Mouse (Mus musculus) midbrain, embryonic 12.5 days (tissue): ENCODE measurements around the gene Trmt6. TPM values are rescaled to one million over a fixed set of nuclear protein-coding genes. Genes with fewer than 3 reads are reported as not detected.

ENCODE experiments used
- ATAC-seq: fragments of 200-750 bp; cut with Nextera tagmentation; 2 replicates; pipeline ENCODE4 v1.8.0; 2017; ENCODE audit warnings: low read depth, moderate TSS enrichment, moderate library complexity; ENCODE audit not compliant: low FRiP score
- H3K27ac ChIP-seq: fragments of 300-500 bp; sonication (generic); replicated peaks from 2 replicates; pipeline ENCODE4 v1.5.1; 2016; ENCODE audit warnings: mild to moderate bottlenecking
- H3K27me3 ChIP-seq: fragments of 300-500 bp; sonication (generic); 2 replicates; pipeline ENCODE4 v1.6.1; 2016; ENCODE audit warnings: mild to moderate bottlenecking
- H3K36me3 ChIP-seq: fragments of 300-500 bp; sonication (generic); 2 replicates; pipeline ENCODE4 v1.6.1; 2016
- H3K4me1 ChIP-seq: fragments of 300-500 bp; sonication (generic); 2 replicates; pipeline ENCODE4 v1.6.1; 2016
- H3K4me2 ChIP-seq: fragments of 300-500 bp; sonication (generic); replicated peaks from 2 replicates; pipeline ENCODE4 v1.6.1; 2016; ENCODE audit warnings: mild to moderate bottlenecking, moderate library complexity
- H3K4me3 ChIP-seq: fragments of 300-500 bp; sonication (generic); 2 replicates; pipeline ENCODE4 v1.5.1; 2016; ENCODE audit warnings: mild to moderate bottlenecking
- H3K9ac ChIP-seq: fragments of 300-500 bp; sonication (generic); replicated peaks from 2 replicates; pipeline ENCODE4 v1.6.1; 2016; ENCODE audit warnings: mild to moderate bottlenecking, moderate library complexity
- H3K9me3 ChIP-seq: fragments of 300-500 bp; sonication (generic); 2 replicates; pipeline ENCODE4 v1.6.1; 2016; ENCODE audit warnings: mild to moderate bottlenecking
- WGBS: fragments of 180-500 bp; shearing (Covaris S2); methylation state at CpG from one replicate; pipeline ENCODE4 v1.1.7; 2016; 5-methylcytosine and 5-hydroxymethylcytosine counted together
- polyA plus RNA-seq: library from polyadenylated mRNA; unstranded; fragments of >200 nt; fragmentation: Nextera tagmentation; extraction: Ambion mirVana; gene quantifications from 2 replicates; pipeline ENCODE4 v1.2.1, GENCODE M21; 2016

Trmt6 gene
- polyA plus RNA-seq, 1 experiment from 2014 or later, result 33.8 TPM

DNA sequence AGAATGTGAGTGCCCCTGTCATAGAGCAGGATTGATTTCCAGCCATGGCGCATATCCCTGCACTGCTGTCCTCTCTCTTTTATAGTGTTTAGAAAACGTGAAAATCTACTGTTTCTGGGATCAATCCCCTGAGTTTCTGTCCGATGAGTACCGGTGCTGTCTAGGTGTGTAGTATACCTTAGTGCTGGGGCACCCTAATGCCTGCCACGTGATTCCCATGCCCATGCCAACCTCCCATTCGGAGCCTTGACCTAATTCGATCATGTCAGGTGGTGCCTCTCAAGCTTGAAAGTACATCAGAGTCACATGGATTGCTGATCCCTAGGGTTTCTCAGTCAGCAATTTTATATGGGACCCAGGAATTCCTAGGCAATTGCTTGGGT, 21.7 kb downstream of the Trmt6 start:
- no peak overlapping the region for H3K4me2 ChIP-seq
- no peaks in the 10 kb centered on the region for H3K4me1 ChIP-seq
- H3K27me3 ChIP-seq, result 0 out of 2 replicates have a peak, but pooled peaks cover 5% of the 10 kb centered on the region
- no peak overlapping the region for H3K9ac ChIP-seq
- H3K27ac ChIP-seq, result no peak overlapping the region
- no peaks in the 10 kb centered on the region for H3K9me3 ChIP-seq
- 85% methylated on average over 7 of the region's 7 CpGs for WGBS
- peaks cover 13% of the 10 kb centered on the region; the same call in 1 of the 2 replicates for H3K36me3 ChIP-seq
- no peak overlapping the region for H3K4me3 ChIP-seq
- ATAC-seq, result no peak

DNA sequence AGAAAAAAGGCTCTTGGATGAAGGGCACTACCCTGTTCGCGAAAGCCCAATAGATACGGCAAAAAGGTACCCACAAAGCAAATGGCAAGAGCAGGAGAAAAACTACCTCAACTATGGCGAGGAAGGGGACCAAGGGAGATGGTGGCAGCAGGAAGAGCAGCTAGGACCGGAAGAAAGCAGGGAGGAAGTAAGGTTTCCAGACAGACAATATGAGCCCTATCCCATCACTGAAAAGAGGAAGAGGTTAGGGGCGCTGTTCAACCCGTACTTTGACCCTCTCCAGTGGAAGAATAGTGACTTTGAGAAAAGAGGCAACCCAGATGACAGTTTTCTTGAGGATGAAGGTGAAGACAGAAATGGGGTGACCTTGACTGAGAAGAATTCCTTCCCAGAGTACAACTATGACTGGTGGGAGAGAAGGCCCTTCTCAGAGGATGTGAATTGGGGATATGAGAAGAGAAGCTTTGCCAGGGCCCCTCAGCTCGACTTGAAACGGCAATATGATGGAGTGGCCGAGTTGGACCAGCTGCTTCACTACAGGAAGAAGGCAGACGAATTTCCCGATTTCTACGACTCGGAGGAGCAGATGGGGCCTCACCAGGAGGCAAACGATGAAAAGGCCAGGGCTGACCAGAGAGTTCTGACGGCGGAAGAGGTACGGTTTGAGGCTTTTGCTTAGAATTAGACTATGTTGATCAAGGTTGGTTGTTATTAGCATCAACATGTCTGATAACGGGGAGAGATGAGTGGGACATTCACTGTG, 22.2 kb downstream of the Trmt6 start:
- H3K27ac ChIP-seq, result no peak overlapping the region
- H3K4me1 ChIP-seq, result no peaks in the 10 kb centered on the region
- H3K4me2 ChIP-seq, result no peak overlapping the region
- ATAC-seq, result no peak
- 0 out of 2 replicates have a peak, but pooled peaks cover 5% of the 10 kb centered on the region for H3K27me3 ChIP-seq
- WGBS, result 89% methylated on average over 19 of the region's 19 CpGs
- H3K9ac ChIP-seq, result no peak overlapping the region
- peaks cover 13% of the 10 kb centered on the region; the same call in 1 of the 2 replicates for H3K36me3 ChIP-seq
- H3K4me3 ChIP-seq, result no peak overlapping the region
- H3K9me3 ChIP-seq, result no peaks in the 10 kb centered on the region

DNA sequence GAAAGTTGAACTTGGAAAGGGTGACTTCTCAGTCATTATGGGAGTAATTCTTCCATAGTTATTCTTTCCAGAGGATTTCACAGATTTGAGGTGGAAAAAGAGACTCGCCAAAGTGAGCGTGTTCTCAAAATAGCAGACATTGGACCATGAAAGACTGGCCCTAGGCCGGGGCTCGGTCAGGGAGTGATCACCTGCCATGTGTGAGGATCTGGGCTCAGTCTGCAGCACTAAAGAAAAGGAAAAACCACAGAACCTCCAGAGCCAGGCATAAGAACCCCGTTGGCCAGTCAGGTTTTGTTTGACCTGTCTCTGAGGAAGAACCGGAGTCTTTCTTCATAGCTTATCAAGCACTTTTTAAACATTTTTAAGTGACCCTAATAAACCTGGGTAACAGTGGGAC, 31.8 kb downstream of the Trmt6 start:
- Histone ChIP-seq H3K9me3 (no peaks in the 10 kb centered on the region), H3K4me1 (no peaks in the 10 kb centered on the region), H3K27ac (no peak overlapping the region), H3K4me2 (no peak overlapping the region), H3K36me3 (no peaks in the 10 kb centered on the region), H3K4me3 (no peak overlapping the region), H3K9ac (no peak overlapping the region), H3K27me3 (no peaks in the 10 kb centered on the region)
- no peak for ATAC-seq
- WGBS, result 87% methylated on average over 6 of the region's 6 CpGs

DNA sequence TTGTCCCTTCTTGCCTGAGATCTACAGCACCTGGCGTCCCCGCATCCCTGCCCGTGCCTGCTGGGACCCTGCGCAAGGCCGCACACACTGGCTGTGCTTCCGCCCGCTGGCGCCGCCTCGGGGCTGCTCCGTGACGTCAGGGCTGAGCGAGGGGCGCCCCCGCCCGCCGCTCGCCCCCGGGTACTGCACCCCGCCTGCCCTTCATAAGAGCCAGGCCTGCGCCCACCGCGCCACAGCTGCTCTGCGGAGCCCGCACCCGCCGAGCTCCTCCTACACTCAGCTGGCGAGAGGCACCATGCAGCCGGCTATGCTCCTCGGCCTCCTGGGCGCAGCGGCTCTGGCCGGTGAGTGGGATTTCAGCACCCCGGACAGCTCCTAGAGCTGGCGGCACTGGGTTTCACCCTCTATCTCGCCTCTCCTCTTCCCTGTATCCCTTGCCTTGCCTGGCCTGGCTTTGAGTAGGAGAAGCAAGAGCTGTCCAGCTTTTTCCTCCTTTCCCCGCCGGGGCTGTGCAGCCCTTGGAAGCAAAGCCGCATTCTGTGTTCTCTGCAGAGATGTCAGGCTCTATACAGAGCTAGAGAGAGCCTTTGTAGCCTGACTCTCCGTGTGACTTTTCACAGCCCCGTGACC, 34.3 kb downstream of the Trmt6 start:
- no peaks in the 10 kb centered on the region for H3K4me1 ChIP-seq
- ATAC-seq, result peak; percentile 99
- H3K9me3 ChIP-seq, result no peaks in the 10 kb centered on the region
- H3K4me2 ChIP-seq, result peak overlapping the region; percentile 70
- peak overlapping the region; percentile 96 for H3K27ac ChIP-seq
- under 1% methylated on average over 39 of the region's 41 CpGs for WGBS
- H3K9ac ChIP-seq, result peak overlapping the region; percentile 73
- H3K27me3 ChIP-seq, result no peaks in the 10 kb centered on the region
- no peaks in the 10 kb centered on the region for H3K36me3 ChIP-seq
- peak overlapping the region; percentile 49 for H3K4me3 ChIP-seq

DNA sequence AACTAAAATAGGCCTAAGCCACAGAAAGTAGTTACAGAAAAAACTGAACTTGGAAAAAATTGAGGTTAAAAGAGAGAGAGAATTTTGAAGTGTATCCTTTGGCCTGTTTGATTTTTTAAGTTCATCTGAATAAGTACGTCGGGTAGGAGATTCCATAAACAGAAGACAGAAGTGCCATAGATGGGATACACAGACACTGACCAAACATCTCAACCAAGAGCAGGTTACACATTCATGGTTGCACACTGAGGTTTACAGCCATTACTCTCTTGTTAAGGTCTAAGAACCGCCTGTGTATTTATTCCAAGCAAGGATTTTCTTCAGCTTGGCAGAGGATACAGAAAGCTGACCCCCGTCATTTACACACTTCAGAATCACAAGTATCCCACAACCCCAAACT, 34.9 kb downstream of the Trmt6 start, which contains the start of gene Chgb:
Gene Chgb (plus strand): TSS at position 301 of the 400 bp plus-strand sequence.
- Histone ChIP-seq H3K9ac (peak within 1 kb of the TSS; percentile 73), H3K4me1 (no peaks in the 10 kb centered on the region), H3K4me2 (peak within 1 kb of the TSS; percentile 70), H3K4me3 (peak within 1 kb of the TSS; percentile 49), H3K27ac (peak within 1 kb of the TSS; percentile 96), H3K9me3 (no peaks in the 10 kb centered on the region), H3K27me3 (no peaks in the 10 kb centered on the region), H3K36me3 (no peaks in the 10 kb centered on the region)
- ATAC-seq, result no peak; the same call in 1 of the 2 replicates
- WGBS, result 7% methylated on average over 4 of the region's 4 CpGs

DNA sequence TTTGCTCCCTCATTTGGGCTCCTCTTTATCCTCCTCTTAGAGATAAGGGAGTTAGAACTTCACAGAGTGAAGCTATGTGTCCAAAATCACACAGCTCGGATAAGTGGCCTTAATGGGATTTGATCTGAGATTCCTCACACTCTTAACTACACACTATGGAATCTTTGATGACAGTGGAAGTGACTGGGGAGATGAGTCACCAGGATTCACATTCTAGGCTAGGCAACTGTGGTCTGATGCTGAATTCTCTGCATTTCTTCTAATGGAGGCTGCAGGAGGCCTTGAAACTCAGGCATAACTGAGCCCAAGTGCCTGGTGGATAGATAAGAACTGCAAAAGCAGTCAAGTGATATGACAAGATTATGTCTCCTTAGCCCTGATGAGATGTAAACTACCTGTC, 45.0 kb downstream of the Trmt6 start:
- 59% methylated on average over 1 of the region's 1 CpGs for WGBS
- Histone ChIP-seq H3K9me3 (no peaks in the 10 kb centered on the region), H3K4me1 (no peaks in the 10 kb centered on the region), H3K4me3 (no peak overlapping the region), H3K9ac (no peak overlapping the region), H3K27me3 (no peaks in the 10 kb centered on the region), H3K4me2 (no peak overlapping the region), H3K36me3 (no peaks in the 10 kb centered on the region), H3K27ac (no peak overlapping the region)
- ATAC-seq, result no peak

DNA sequence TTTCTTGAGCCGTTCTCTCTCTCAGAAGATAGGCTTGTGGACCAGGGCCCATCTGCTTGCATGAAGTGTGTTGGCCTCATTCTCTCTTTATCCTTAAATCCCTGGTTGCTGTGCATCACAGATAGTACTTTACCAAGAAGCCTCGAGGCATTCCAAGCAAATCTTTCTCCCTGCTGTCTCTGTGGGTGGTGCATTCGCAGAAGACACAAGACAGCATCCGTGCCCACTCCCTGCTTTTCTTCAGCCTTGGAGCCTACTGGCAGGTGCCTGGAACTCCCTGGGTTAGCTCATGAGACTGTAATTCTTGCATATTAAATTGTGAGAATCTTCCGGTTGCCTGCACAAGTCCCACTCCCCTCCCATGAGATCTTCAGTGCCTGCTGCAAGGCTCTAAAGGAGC, 57.9 kb downstream of the Trmt6 start:
- Histone ChIP-seq H3K27me3 (no peaks in the 10 kb centered on the region), H3K4me1 (no peaks in the 10 kb centered on the region; the same call in 1 of the 2 replicates), H3K4me3 (no peak overlapping the region), H3K4me2 (no peak overlapping the region), H3K9ac (no peak overlapping the region), H3K36me3 (no peaks in the 10 kb centered on the region), H3K9me3 (no peaks in the 10 kb centered on the region), H3K27ac (no peak overlapping the region)
- WGBS, result 72% methylated on average over 5 of the region's 5 CpGs
- no peak for ATAC-seq

Other genes with a start within 250 kb of the Trmt6 start
- 62.3 and 64.4 TPM in 2 replicates for gene Gpcpd1, start 228.3 kb downstream of the Trmt6 start, polyA plus RNA-seq
- 19.2 and 20.6 TPM in 2 replicates for gene Shld1, start 129.1 kb downstream of the Trmt6 start, polyA plus RNA-seq
- gene Chgb, start 34.8 kb downstream of the Trmt6 start, polyA plus RNA-seq, result 42.9 and 50.2 TPM in 2 replicates
- 18.8 and 18.9 TPM in 2 replicates for gene Mcm8, start 86 bp upstream of the Trmt6 start, polyA plus RNA-seq
- 22.1 and 25.8 TPM in 2 replicates for gene Crls1, start 30.6 kb upstream of the Trmt6 start, polyA plus RNA-seq
- 0.06 and 0.08 TPM in 2 replicates for gene Lrrn4, start 64.8 kb upstream of the Trmt6 start, polyA plus RNA-seq
- gene Fermt1, start 129.9 kb upstream of the Trmt6 start, polyA plus RNA-seq, result 0.60 and 0.73 TPM in 2 replicates